Mouse (Mus musculus): ENCODE measurements around the gene Tldc1.

- TF ChIP-seq CTCF (IDR thresholded peaks at IDR 0.05; ENCODE audit: borderline replicate concordance, insufficient read depth, low read length) (no peak), POLR2A (IDR thresholded peaks at IDR 0.05; ENCODE audit: low read depth, low read length) (no peak)
Observed at GRCm38 (mm10) chr8:119785764-119786405, 7.7 kb upstream of the Tldc1 start.

Data from embryonic fibroblast, embryonic 13.5 days (primary cell).